Mouse (Mus musculus): ENCODE results near the gene Gm40193. TPM values are rescaled to one million over a fixed set of nuclear protein-coding genes. Genes with fewer than 3 reads are reported as not detected.

Gene Gm40193
- not detected for polyA plus RNA-seq (2014; fragmentation: Illumina TruSeq; extraction: RNeasy Lipid Tissue Mini Kit (QIAGEN cat#74804); ENCODE audit: insufficient read depth, low read depth, low replicate concordance)

DNA sequence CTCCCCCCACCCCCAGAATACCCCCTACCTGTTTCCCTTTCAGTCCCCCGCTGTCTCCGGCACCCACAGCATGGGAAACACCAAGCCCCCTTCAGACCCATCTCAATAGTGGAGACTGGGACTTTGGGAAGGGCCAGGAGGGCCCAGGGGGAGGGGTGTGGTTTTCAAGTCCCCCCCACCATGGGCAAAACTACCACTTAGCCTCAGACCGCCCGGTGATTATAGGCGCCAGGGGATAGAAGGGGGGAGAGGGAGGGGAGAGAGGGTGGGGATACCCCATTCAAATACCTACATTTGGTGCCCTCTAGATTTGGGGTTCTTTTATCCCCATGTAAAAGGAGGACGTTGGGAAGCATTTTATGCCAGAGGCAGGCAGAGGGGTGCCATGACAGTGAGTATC lies at the start of gene Gm40193:
Gene Gm40193, minus strand, starts transcription at position 101 of the 400 bp plus-strand sequence.

DNA sequence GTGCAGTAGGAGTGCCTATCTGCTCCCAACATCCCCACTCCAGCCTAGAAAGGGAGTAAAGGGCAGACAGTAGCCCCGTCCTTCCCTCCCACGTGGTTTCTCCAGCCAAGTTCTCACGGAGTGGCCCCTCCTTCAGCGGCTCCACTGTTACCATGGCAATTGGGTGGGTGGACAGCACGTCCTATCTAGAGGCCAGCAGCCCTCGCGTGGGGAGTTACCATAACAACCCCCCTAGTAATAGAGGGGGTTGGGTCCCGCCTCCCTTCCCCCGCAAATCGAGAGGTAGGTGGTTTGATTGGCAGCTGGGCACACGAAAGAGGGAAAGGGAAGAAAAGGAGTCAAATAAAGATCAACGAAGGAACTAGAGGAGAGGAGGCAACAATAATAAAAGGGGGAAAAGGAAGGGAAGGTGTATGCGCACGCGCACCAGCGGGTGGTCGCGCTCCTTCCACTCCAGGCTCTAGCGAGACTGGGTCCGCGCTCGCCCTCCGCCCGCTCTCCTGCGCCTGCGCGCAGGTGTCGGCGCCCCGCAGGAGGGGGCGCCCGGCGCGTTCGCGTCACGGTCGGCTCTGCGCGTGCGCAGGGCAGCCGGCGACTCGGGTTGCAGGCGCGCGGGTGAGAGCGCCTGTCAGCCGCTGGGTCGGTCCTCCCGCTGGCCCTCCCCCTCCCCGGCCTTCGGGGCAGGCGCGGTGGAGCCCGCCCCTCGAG lies 29.7 kb upstream of the Gm40193 start, which contains the start of gene Mink1:
Gene Mink1, plus strand, starts transcription at position 595 of the 708 bp plus-strand sequence.

DNA sequence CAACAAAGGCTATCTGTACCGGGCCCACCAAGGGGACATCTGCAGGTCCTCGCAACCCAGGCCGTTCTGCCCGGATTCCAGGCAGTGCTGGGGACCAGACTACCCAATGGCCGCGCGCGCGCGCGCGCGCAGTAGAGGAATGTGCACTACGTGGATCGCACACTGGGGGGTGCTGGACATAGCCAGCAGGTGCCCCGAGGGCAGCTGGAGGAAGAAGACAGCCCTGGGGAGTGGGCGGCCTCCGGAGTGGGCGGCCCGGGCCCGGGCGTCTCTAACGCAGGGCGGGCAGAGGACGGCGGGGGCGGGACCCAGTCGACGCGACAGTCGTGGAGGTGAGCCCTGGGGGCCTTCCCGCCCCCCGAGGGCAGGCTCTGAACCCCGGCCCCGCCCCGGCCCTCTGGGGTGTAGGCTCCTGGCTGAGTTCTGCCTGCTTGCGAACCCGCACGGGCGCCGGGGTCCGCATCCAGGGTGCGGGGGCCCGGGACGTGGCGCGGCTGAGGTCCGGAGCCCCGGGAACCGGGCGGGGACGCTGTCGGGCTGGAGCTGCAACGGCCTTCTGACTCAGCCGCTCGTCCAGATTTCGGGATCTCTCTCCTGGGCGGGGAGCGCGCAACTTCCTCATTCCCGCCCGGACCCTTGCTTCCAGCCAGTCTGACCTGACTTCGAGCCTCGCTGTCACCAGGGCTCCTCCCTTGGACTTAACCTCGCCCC lies 7.3 kb upstream of the Gm40193 start, which contains the start of gene Pld2:
Gene Pld2, plus strand, starts transcription at position 188 of the 711 bp plus-strand sequence.

DNA sequence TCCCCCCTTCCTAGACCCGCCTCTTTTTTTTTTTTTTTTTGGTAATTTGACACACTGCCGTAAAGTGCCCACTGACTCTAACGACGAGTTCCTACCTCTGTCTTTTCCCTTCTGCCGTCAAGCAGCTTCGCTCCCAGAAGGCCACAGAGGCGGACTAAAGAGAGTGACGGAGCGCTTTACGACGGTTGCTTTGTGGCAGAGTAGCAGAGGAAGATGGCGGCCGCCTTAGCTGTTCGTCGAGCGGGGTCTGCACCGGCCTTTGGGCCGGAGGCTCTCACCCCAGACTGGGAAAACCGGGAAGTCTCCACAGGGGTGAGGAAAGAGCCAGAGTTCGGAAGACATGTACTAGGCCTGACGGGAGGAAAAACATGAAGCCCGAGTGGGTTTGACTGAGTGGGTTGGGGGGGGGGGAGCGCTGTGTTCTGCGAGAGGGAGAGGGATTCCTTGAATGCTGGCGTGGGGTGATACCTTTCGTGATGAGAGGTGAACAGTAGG lies 7.5 kb downstream of the Gm40193 start, which contains the start of gene Psmb6:
Gene Psmb6, plus strand, starts transcription at position 184 of the 495 bp plus-strand sequence.

DNA sequence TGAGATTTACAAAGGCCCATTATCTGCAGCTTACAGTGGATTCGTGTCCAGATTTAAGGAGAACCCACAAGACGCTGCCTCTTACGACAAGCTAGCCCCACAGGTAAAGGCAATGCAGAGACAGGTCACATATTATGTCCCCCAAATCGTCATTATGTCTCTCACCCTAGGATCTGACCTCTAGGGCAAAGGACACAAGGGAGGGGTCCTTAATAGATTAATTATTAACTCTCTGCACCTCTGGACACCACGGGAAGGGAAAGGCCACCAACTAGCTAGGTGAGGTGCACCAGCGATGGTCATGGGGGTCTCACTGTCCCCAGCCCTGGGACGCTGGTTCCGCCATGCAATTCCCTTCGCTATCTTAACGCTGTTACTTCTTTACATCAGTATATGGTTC lies 13.8 kb downstream of the Gm40193 start, which contains the start of gene Gltpd2:
Gene Gltpd2, plus strand, starts transcription at position 274 of the 400 bp plus-strand sequence.

DNA sequence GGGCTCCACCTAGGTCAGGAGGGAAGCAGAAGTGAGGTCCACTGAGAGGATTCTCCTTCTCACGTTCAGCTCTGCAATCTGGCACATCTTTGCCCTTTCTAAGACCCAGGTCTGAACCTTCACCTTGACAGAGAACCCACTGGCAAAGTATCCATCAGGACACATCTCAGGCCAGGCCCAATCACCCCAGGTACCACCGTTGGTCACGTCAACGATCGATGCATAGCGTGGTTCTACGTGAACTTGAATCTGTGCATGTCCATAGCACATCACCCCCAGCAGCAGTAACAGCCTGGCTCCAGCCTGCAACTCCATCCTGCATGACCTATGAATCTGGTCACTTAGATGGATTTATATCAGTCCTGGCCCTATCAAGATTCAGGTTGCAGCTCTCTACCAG lies 18.5 kb downstream of the Gm40193 start, which contains the start of gene Vmo1:
Gene Vmo1, minus strand, starts transcription at position 329 of the 400 bp plus-strand sequence.

DNA sequence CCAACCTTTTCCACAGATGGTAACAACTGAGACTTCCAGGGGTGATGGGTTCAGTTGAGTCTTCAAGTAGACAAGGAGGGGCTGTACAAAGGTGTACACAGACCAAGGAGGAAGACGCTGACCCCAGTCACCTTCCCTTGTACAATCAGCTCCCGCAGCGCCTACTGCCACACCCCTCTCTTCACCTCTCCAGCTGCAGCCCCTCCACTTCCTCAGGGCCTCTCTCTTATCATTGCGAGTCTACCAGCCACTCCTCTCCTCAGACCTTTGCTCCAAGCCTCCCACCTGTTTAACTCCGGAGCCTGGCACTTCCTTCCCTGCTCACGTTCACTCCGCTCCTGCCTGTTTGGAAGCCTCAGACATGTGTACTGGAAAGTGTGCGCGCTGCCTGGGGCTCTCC lies 27.8 kb downstream of the Gm40193 start, which contains the start of gene Tm4sf5:
Gene Tm4sf5, plus strand, starts transcription at position 275 of the 400 bp plus-strand sequence.

Other genes starting within 250 kb of the Gm40193 start
- not detected for gene Alox12e, start 210.3 kb downstream of the Gm40193 start, polyA plus RNA-seq (2014; fragmentation: Illumina TruSeq; extraction: RNeasy Lipid Tissue Mini Kit (QIAGEN cat#74804); ENCODE audit: insufficient read depth, low read depth, low replicate concordance)
- 3.7 TPM for gene Alox15, start 180.9 kb downstream of the Gm40193 start, polyA plus RNA-seq (2014; fragmentation: Illumina TruSeq; extraction: RNeasy Lipid Tissue Mini Kit (QIAGEN cat#74804); ENCODE audit: insufficient read depth, low read depth, low replicate concordance)
- gene Pelp1, start 122.9 kb downstream of the Gm40193 start, polyA plus RNA-seq (2014; fragmentation: Illumina TruSeq; extraction: RNeasy Lipid Tissue Mini Kit (QIAGEN cat#74804); ENCODE audit: insufficient read depth, low read depth, low replicate concordance) = 9.8 TPM
- gene Arrb2, start 100.3 kb downstream of the Gm40193 start, polyA plus RNA-seq (2014; fragmentation: Illumina TruSeq; extraction: RNeasy Lipid Tissue Mini Kit (QIAGEN cat#74804); ENCODE audit: insufficient read depth, low read depth, low replicate concordance) = 37.6 TPM
- 52.9 TPM for gene Med11, start 81.0 kb downstream of the Gm40193 start, polyA plus RNA-seq (2014; fragmentation: Illumina TruSeq; extraction: RNeasy Lipid Tissue Mini Kit (QIAGEN cat#74804); ENCODE audit: insufficient read depth, low read depth, low replicate concordance)
- 3.2 TPM for gene Zmynd15, start 73.5 kb downstream of the Gm40193 start, polyA plus RNA-seq (2014; fragmentation: Illumina TruSeq; extraction: RNeasy Lipid Tissue Mini Kit (QIAGEN cat#74804); ENCODE audit: insufficient read depth, low read depth, low replicate concordance)
- 59.8 TPM for gene Cxcl16, start 73.0 kb downstream of the Gm40193 start, polyA plus RNA-seq (2014; fragmentation: Illumina TruSeq; extraction: RNeasy Lipid Tissue Mini Kit (QIAGEN cat#74804); ENCODE audit: insufficient read depth, low read depth, low replicate concordance)
- 0.25 TPM for gene Tm4sf5, start 27.7 kb downstream of the Gm40193 start, polyA plus RNA-seq (2014; fragmentation: Illumina TruSeq; extraction: RNeasy Lipid Tissue Mini Kit (QIAGEN cat#74804); ENCODE audit: insufficient read depth, low read depth, low replicate concordance)
- 0.55 TPM for gene Vmo1, start 18.3 kb downstream of the Gm40193 start, polyA plus RNA-seq (2014; fragmentation: Illumina TruSeq; extraction: RNeasy Lipid Tissue Mini Kit (QIAGEN cat#74804); ENCODE audit: insufficient read depth, low read depth, low replicate concordance)
- not detected for gene Gltpd2, start 13.7 kb downstream of the Gm40193 start, polyA plus RNA-seq (2014; fragmentation: Illumina TruSeq; extraction: RNeasy Lipid Tissue Mini Kit (QIAGEN cat#74804); ENCODE audit: insufficient read depth, low read depth, low replicate concordance)
- 296 TPM for gene Psmb6, start 7.6 kb downstream of the Gm40193 start, polyA plus RNA-seq (2014; fragmentation: Illumina TruSeq; extraction: RNeasy Lipid Tissue Mini Kit (QIAGEN cat#74804); ENCODE audit: insufficient read depth, low read depth, low replicate concordance)
- gene Pld2, start 7.1 kb upstream of the Gm40193 start, polyA plus RNA-seq (2014; fragmentation: Illumina TruSeq; extraction: RNeasy Lipid Tissue Mini Kit (QIAGEN cat#74804); ENCODE audit: insufficient read depth, low read depth, low replicate concordance) = 9.6 TPM
- 24.0 TPM for gene Mink1, start 29.9 kb upstream of the Gm40193 start, polyA plus RNA-seq (2014; fragmentation: Illumina TruSeq; extraction: RNeasy Lipid Tissue Mini Kit (QIAGEN cat#74804); ENCODE audit: insufficient read depth, low read depth, low replicate concordance)
- not detected for gene 4930544D05Rik, start 82.9 kb upstream of the Gm40193 start, polyA plus RNA-seq (2014; fragmentation: Illumina TruSeq; extraction: RNeasy Lipid Tissue Mini Kit (QIAGEN cat#74804); ENCODE audit: insufficient read depth, low read depth, low replicate concordance)
- gene Chrne, start 86.3 kb upstream of the Gm40193 start, polyA plus RNA-seq (2014; fragmentation: Illumina TruSeq; extraction: RNeasy Lipid Tissue Mini Kit (QIAGEN cat#74804); ENCODE audit: insufficient read depth, low read depth, low replicate concordance) = 0.14 TPM
- gene Gp1ba, start 106.2 kb upstream of the Gm40193 start, polyA plus RNA-seq (2014; fragmentation: Illumina TruSeq; extraction: RNeasy Lipid Tissue Mini Kit (QIAGEN cat#74804); ENCODE audit: insufficient read depth, low read depth, low replicate concordance) = 0.30 TPM
- gene Rnf167, start 114.3 kb upstream of the Gm40193 start, polyA plus RNA-seq (2014; fragmentation: Illumina TruSeq; extraction: RNeasy Lipid Tissue Mini Kit (QIAGEN cat#74804); ENCODE audit: insufficient read depth, low read depth, low replicate concordance) = 71.5 TPM
- 77.2 TPM for gene Slc25a11, start 114.5 kb upstream of the Gm40193 start, polyA plus RNA-seq (2014; fragmentation: Illumina TruSeq; extraction: RNeasy Lipid Tissue Mini Kit (QIAGEN cat#74804); ENCODE audit: insufficient read depth, low read depth, low replicate concordance)
- 578 TPM for gene Pfn1, start 121.7 kb upstream of the Gm40193 start, polyA plus RNA-seq (2014; fragmentation: Illumina TruSeq; extraction: RNeasy Lipid Tissue Mini Kit (QIAGEN cat#74804); ENCODE audit: insufficient read depth, low read depth, low replicate concordance)
- gene Eno3, start 124.3 kb upstream of the Gm40193 start, polyA plus RNA-seq (2014; fragmentation: Illumina TruSeq; extraction: RNeasy Lipid Tissue Mini Kit (QIAGEN cat#74804); ENCODE audit: insufficient read depth, low read depth, low replicate concordance) = 26.5 TPM
- gene Spag7, start 136.5 kb upstream of the Gm40193 start, polyA plus RNA-seq (2014; fragmentation: Illumina TruSeq; extraction: RNeasy Lipid Tissue Mini Kit (QIAGEN cat#74804); ENCODE audit: insufficient read depth, low read depth, low replicate concordance) = 78.5 TPM
- 9.8 TPM for gene Camta2, start 155.2 kb upstream of the Gm40193 start, polyA plus RNA-seq (2014; fragmentation: Illumina TruSeq; extraction: RNeasy Lipid Tissue Mini Kit (QIAGEN cat#74804); ENCODE audit: insufficient read depth, low read depth, low replicate concordance)
- 2.0 TPM for gene Inca1, start 167.2 kb upstream of the Gm40193 start, polyA plus RNA-seq (2014; fragmentation: Illumina TruSeq; extraction: RNeasy Lipid Tissue Mini Kit (QIAGEN cat#74804); ENCODE audit: insufficient read depth, low read depth, low replicate concordance)
- 56.7 TPM for gene Kif1c, start 167.6 kb upstream of the Gm40193 start, polyA plus RNA-seq (2014; fragmentation: Illumina TruSeq; extraction: RNeasy Lipid Tissue Mini Kit (QIAGEN cat#74804); ENCODE audit: insufficient read depth, low read depth, low replicate concordance)
- 1.7 TPM for gene Zfp3, start 231.3 kb upstream of the Gm40193 start, polyA plus RNA-seq (2014; fragmentation: Illumina TruSeq; extraction: RNeasy Lipid Tissue Mini Kit (QIAGEN cat#74804); ENCODE audit: insufficient read depth, low read depth, low replicate concordance)